Mouse (Mus musculus) layer of hippocampus, postnatal 14 days (tissue): ENCODE data around the gene Camk1d. TPM values are rescaled to one million over a fixed set of nuclear protein-coding genes. Genes with fewer than 3 reads are reported as not detected.
"Not testable (repeated sequence)": the region's sequence is repeated elsewhere in the genome, so short reads cannot be mapped to it uniquely, and the experiment has no call there.

ENCODE experiments used
- DNase-seq, 2 experiments: peaks; one replicate each; pipeline ENCODE4 v3.0.0; 2021 to 2022; ENCODE audit warnings: low spot score in 2 of 2, mixed read lengths in 1 of 2
- total RNA-seq, 2 experiments: library from RNA; stranded (reverse); gene quantifications; 2 replicates each; pipeline ENCODE4 v1.2.3; 2021

Camk1d gene
- total RNA-seq, 2 experiments from 2014 or later: 146 to 147 TPM

DNA sequence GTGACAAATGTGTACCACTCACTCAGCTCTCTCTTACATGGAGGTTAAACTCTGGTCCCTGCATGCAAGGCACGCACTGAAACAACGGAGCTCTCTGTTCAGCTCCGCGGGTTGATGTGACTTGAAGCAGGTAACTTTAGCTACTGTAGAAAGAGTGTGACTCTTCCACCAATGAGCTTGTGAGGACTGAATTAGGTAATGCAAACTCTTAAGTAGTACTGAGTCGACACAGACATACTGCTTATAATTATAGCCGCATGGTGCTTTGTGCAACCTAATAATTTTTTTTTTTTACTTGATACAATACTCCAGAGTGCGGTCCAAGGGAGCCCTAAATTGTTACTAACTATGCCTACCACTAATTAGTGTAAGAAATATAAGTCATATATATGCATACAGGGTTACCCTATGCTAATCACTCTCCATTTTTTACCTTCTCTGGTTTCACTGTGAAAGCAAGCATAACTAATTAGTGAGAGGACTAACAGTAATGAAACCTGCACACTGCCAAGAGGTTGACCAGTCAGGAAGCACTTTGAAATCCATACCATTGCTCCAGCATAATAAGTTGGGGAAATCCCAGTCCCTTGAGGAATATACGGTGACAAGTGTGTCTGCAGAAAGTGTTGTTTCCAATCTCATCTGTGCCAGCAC lies 125.9 kb downstream of the Camk1d start:
- no peak for DNase-seq

DNA sequence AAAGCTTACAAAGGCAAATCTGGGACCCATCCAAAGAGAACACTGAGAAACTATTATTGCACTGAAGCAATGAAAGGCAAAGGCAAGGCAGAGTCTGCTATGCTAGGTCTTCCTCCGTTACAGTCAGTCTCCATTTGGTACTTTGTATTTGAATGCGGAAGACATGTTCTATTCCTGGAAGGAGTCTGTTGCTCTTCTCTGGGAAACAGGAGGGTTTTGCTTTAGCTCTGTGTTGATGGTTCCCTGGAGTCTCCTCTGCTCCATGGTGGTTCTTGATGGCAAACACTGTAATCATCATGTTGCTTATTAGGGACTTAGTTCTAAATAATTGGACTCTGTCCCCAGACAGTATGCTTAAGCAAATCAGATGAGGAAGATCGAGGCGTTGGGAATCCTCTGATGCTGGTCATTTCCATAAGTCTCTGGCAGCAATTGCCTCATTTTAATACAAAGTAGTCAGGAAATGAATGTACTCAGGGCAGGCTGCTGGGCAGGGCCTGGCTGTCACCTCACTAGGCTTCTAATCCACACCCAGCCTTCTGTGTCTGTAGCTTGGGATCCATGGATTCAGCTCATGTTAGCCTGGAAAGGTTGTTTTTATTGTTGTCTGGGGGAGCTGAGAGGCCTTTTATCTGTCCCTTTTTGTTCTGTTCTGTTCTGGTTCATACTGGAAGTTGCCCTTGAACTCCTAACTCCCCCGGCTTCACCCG lies 129.8 kb downstream of the Camk1d start:
- no peak for DNase-seq

DNA sequence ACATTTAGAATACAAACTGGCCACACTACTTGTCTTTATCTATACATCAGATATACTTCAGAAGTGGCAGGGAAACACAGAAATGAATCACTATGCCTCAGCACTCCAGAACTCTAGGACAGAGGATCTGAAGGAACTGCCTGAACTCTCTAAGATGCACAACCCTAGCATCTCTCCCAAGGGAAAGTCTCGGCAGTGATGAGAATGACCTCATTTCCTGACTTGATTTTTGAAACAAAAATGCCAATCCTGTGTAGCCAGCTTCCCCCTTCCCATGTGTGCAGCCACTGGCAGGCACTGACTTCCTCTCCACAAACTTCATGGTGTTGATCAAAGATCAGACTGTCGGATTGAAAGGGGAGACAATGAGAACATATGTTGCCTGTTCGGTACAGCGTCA lies 134.9 kb downstream of the Camk1d start:
- DNase-seq: no peak

DNA sequence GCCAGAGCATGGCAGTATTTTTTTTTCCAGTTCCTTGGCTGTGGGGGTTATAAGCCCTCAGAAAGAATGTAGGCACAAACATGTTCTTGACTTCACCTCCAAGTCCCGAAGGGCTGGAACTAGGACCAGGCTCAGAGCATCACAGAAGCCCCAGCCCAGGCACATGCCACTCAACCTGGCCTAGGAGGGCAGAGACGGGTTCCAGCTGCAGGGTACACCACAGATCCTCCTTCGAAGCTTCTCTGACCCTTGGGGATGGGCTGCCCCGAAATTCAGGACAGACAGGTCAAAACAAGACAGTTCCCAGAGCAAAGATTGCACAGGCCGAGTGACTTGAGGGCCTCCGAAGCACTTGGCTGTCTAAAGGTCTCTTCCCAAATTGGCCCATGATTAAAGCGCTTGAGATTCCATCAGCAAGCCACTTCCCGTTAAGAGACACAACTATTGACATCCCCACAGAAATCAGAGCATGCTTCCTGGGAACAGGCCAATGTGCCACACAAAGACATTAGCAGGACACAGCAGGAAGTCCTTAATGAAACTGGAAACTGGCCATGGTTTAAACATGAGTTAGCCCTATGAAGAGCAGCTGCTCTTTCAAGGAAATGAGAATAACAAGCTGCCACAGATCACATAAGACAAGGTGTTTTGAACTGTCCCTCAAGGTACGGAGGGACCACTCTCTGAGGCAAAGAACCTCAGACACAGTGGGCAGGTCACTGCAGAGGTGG lies 136.8 kb downstream of the Camk1d start:
- DNase-seq: no peak

DNA sequence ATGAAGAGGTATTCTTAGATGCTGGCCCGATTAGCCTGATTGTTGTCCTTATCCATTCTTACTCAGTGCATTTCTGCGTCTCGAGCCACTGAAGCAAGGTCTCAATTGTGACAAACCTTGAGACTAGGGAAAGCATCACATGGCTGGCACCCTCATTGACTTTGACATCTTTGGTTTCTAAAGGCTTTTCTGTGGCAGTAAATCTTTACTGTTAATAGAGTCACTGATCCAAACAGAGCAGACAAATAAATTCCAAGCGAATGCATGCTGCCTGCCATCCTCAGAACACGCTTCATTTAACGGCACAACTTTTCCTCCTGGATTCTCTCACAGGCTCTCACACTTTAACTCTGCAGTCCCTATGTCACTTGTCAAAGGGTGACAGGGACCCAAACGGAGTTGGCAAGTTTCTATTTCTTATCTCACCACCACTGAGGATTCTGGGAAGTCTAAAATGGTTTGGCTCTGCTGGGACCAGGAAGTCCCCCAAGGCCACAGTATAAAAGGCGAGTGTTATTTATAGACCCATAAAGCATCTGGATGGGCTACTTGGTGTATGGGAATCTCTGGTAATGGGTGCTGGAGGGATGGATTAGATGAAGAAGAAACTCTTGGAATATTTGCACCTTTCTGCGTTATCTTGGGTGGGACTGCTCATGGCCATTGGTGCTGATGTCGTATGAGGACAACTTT lies 141.9 kb downstream of the Camk1d start:
- no peak for DNase-seq

DNA sequence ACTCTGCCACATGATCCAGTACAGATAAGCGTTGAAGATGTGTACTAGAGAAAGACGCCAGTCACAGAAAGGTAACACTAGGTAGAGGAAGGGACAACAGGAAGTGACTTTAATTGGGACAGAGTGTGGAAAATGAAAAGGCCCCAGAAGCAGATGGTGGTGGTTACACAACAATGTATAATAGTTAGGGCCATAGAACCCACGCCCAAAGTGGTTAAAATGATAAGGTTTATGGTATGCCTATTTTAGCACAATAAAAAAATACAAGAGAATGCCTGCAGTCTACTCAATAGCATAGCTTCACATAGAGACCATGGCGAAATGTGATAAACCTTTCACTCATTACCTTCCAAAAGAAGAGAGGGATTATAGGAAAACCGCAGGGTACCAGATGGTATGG lies 147.7 kb downstream of the Camk1d start:
- no peak for DNase-seq

DNA sequence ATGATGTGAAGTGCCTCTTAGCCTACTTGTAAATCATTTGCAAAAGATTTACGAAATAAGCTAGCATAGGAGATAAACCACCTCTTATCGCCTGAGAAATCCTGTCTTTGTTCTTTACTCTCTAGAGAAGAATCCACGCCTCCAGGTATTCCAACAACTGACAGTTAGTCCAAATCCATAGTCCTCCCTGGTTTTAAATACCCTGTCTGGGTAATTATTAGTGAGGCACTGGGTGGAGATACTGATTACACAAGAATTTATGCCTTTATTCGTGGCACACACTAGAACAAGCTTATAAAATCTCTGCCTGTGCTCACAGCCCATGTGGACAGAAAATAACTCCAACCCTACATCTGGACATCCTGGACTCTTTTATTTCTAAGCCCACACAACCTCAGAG lies 150.6 kb downstream of the Camk1d start:
- no peak for DNase-seq

DNA sequence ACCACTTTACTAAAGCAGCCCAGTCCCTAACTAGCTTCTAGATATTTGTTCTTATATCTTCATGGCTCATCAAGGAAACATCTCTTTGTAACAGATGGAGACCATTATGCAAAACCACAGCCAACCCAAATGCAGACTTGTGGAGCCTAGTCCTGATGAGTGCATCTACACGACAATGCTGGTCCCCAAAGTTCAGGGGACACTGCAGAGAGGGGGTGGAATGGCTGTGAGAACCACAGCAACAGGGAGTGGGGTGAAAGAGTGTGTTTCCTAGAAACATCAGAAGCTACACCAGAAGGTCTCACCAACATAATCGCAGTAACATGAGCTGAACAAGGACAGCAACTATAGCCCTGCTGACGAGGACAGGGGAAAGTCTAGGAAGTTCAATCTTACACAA lies 152.9 kb downstream of the Camk1d start:
- DNase-seq: no peak

DNA sequence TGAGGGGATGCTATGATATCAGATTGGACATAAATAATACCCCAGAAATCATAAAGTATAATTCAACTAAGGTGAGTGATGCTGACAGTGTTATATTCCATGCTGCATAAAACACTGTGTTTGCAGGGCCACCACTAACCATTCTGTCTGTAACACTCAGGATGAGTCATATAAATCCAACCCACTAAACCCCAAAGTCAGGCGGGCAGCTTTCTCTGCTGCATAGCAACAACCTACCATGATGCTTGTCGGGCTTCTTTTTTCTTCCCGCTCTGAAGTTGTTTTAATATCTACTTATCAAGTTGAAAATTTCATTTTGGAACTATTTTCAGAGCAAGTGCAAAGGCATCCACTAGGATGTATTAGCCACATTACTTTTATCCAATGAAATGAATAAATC lies 161.1 kb downstream of the Camk1d start:
- DNase-seq: no peak

DNA sequence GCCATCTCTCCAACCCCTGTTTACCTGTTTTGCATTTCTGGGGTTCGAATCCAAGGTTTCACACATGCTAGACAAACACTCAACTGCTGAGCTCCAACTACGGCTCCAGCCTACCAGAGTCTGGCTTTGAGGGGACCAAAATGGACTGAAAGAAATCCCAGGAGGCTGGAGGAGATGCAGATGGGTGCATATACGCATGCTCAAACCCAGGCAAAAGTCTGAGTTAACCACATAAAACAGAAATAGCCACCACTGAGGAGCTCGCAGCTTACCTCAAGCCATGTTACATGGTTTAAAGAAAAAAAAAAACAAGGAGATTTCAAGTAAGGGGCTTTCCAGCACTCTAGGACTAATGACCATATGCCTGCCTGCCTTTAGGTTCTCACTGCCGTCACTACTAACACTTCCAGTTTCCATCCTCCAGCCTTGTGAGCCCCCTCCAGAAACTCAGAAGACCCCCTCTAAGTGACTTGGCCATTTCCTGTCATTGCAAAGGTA lies 162.5 kb downstream of the Camk1d start:
- no peak for DNase-seq

DNA sequence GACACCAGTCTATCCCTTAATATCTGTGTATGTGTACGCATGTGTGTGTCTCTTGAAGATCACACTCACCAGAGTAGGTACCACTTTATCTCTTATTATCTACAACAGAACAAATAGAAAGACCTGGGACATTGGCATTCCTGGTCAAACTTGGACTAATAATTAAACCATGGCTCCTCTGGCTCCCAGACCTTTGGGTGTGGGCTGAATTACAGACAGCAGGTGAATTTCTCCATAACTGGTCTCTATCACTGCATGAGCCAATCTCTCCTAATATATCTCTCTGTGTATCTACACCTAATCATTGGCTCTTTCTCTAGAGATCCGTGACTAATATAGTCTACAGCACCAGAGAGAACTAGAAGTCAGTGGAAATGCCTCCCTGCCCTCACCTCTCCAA lies 165.0 kb downstream of the Camk1d start:
- DNase-seq: no peak

DNA sequence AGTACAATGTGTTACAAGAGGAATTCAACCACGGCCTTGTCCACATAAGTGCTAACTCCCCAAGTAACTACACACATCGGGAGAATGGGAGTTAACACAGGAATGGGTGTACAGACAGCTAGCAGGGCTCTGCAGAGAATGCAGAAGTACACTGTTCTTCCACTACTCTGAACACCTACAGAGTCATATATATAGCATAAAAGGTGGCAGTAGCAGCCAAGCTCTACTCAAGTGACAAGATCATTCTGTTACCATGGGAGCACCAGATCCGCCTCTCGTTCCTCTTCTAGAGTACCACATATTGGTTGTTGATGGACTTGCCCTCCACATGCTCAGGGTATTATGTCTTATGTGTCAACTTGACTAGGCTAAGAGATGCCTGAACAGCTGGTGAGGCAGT lies 165.4 kb downstream of the Camk1d start:
- DNase-seq: no peak

DNA sequence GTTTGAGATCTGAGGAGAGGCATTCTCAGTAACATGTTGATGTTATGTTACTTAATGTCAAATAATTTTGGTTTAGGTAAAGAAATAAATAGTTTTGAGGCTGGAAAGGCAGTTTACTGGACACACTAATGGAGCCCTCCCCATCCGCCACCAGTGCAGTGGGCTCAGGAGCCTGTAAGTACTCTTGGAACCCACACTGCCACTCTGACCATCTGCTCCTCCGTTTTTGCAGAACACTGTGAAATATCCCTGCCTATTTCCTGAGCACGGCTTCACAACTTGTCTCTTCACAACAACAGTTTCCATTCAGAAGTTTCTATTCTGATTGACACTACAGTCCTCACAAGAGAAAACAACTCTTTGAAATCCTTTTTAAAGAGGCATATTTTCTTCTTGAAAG lies 173.4 kb downstream of the Camk1d start:
- DNase-seq: peak in 1 of 2 experiments; percentile 48

DNA sequence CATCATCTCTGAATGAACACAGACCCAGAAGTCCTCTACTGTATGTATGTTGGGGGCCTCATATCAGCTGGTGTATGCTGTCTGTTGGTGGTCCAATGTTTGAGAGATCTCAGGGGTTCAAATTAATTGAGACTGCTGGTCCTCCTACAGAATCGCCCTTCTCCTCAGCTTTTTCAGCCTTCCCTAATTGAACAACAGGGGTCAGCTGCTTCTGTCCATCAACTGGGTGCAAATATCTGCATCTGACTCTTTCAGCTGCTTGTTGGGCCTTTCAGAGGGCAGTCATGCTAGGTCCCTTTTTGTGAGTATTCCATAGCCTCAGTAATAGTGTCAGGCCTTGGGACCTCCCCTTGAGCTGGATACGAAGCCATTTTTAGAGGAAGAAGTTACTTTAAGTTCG lies 174.4 kb downstream of the Camk1d start:
- DNase-seq: not testable (repeated sequence)

DNA sequence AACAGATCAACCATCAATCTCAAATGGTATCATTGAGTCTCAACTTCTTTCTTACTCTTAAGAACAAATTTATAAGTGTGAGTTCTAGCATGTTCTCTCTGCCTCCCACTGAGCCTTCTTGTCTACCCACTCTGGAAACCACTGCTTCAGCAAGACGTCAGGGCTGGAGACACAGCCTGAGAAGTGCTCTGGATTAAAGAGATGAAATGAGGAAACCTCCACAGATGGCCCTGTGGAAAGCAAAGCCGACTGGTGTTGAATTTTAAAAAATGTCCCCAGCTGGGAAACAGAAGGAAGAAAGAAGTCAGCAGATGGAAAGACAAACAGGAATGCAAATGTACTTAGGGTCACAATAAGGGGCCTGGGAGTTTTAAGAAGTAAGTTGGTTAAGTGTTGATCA lies 180.4 kb downstream of the Camk1d start:
- DNase-seq: peak in 1 of 2 experiments; percentile 74

DNA sequence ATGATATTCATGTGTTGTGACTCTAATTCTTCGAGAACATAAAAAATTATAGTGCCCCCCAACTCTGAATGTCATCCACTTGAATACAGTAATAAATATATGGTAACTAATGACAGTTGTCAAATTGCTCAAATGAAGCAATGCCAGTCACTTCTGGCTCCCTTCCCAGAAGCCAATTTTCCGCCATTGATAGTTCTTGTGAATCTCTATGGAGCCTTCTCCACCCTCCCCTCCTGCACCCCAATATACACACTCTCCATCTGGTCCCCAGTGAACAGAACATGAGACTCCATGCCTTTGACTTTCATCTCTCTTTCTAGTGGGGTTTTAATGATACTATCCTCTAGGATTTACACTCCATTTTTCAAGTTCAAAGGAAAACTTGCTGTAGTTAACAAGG lies 184.3 kb downstream of the Camk1d start:
- no peak for DNase-seq

DNA sequence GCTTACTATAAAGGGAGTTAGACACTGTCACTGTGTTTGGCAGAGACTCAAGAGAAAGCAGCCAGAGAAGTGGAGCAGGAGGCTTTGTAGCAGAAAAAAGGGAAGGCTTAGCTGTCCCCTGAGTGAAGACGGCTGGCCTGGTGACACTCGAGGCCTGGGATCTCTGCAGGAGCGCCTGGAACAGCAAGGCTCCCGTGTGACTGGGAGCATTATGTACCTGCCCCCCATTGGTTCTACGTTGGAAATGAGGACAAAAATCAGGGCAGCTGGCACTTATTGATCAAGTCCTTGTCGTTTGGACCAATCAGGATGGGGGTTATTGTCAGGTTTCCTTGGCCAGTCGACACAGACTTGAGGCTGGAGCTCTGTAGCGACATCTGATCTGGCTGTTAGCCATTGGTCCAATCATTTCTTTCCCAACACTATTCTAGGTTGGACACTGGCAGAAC lies 195.1 kb downstream of the Camk1d start:
- peak in 1 of 2 experiments; percentile 23 for DNase-seq

DNA sequence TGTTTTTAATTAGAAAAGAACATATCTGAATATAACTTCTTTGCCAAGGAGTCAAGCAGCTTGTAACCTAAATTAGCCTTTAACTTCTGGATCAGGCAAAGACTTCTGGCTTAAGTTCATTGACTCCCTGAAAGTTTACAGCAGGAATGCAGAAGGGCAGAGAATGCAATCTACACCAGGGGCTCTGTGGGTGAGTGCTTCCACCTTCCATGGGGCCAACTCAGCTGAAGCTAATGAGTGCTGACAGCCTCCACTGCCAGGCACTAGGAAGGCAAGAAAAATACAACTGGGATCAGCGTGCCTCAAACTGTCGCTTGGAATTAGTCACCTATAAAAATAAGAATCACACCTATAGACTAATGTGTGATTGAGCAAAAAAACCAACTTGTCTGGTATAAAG lies 199.2 kb downstream of the Camk1d start:
- no peak for DNase-seq

DNA sequence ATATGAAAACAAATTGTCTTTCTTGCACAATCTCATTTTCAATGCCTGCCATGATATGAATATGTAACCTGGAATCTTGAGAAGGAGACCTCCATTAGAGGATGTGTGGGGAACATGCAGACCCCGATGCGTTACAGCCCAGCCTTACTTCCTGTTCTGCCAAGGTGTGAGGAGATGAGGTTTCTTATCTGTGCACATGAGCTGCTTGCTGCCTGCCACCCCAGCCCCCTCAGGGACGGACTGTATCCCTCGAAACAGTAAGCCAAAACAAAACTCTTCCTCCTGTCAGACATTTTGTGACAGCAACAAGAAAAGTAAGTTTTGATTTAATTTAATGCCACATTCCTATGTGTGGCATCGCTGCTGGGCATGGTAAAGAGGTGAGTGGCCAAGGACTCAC lies 200.2 kb downstream of the Camk1d start:
- no peak for DNase-seq

DNA sequence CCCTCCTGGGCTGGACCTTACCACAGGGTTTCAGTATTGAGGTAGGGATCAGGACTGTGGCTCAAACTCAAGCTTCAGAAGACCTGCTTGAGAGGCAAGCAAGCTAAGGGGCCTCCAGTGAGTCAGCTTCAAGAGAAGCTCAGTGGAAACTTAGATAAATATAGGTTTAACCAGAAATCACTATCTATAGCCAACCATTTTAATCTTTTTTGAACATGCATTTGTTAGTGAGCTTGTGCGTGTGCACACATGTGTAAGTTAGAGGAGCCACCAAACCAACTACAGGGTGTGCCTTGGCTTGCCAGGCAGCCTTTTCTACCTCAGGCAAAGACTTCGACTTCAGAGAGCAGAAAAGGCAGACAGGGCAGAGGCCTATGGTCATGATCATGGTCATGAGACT lies 200.7 kb downstream of the Camk1d start:
- no peak for DNase-seq

DNA sequence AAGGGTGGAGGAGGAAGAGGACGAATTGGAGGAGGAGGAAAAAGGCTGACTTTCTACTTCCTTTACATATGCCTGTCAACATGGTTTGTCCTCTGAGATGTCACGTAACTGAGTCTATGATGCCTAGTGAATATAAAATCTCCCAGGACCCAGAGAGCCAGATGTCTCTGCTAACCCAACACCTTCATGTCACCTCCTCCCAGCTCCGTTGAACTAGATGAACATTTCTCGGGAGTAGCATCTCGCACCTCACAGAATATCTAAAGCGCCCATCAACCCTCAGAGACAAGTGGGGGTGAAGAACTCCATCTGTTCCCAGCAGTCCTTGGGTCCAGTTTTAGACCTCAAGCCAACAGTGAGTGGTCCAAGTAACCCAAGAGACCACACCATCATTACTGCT lies 204.3 kb downstream of the Camk1d start:
- DNase-seq: no peak

DNA sequence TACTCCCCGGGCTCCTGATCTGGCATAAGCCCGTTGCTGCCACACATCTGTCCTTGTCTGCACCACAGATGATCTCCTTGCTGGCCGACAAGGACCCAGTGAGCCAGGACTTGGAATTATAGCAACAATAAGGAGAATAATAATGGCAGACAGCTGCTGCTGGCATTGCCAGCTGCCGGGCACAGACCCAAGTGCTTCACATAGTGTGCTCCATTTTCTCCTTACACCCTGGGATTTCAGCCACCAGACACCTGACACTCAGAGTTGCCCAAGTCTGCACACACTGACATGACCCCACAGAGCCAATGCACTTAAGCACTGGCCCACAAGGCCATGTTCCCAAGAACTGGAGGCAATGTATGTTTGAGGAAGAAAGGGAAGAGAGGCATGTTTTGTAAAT lies 214.7 kb downstream of the Camk1d start:
- no peak for DNase-seq
